Mouse (Mus musculus): Measurements from ENCODE around the gene Smim6.

DNA sequence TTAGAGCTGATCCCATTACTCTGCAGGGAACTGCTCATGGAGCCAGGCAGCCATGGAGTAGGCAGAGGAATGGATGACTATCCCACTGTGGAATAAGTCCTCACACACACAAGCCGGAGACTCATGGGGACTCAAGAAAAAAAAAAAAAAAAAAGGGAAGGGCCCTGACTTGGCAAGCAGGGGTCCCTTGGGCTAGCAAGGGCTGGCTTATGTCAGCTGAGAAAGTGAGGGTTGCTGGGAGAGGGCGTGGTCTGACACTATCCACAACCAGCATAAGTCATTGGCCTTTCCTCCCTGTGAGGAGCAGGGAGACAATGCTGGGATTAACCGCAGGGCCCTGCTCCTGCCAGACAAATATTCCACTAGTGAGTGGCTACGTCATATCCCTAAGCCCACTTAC, 4.8 kb downstream of the Smim6 start:
- TF ChIP-seq POLR2A (IDR thresholded peaks at IDR 0.05; ENCODE audit: control insufficient read depth, extremely low read depth, insufficient read depth, low read length, poor library complexity) (no peak), CTCF (IDR thresholded peaks at IDR 0.05; ENCODE audit: borderline replicate concordance, control insufficient read depth, extremely low read depth, insufficient read depth, low read length, poor library complexity) (no peak)
